Mouse (Mus musculus): ENCODE results near the gene Tead3.

Gene Tead3

GRCm38 (mm10) chr17:28300850-28301249, 49.8 kb downstream of the Tead3 start:
- no peak for DNase-seq (ENCODE audit: low spot score)

DNA sequence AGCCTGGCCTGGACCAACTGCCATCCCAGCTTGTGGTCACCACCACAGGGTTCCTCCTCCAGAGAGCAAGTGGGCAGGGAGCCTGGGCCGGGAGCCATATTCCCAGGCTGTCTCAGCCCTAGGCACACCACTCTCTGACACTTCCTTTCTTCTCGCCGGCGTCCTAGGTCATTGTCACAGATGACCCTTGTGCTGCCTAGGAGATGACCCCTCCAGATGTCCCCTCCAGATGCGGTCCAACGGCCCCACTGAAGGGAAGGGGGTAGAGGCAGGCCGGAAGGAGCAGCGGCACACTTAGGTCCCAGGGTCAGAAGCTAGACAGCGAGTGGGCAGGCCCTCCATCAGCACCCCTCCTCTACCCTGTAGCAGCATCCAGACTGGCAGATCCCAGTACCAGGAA, 50.3 kb downstream of the Tead3 start:
- DNase-seq (ENCODE audit: low spot score) = no peak

GRCm38 (mm10) chr17:28299669-28300320, 50.8 kb downstream of the Tead3 start:
- no peak for DNase-seq (ENCODE audit: low spot score)

DNA sequence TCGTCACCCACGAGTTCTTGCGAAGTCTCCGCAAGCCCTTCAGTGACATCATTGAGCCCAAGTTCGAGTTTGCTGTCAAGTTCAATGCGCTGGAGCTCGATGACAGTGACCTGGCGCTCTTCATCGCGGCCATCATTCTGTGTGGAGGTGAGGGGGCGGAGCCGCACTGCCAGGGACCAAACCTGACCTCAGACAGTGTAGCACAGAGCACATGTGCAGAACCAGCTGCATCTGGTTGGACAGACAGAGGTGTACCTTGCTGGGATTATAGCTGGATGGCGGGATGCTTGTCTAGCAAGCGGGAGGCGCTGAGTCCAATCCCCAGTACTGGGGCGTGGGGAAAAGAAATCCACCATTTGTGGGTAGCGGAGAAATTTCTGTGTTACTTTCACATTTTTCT, 51.7 kb downstream of the Tead3 start:
- no peak for DNase-seq (ENCODE audit: low spot score)

DNA sequence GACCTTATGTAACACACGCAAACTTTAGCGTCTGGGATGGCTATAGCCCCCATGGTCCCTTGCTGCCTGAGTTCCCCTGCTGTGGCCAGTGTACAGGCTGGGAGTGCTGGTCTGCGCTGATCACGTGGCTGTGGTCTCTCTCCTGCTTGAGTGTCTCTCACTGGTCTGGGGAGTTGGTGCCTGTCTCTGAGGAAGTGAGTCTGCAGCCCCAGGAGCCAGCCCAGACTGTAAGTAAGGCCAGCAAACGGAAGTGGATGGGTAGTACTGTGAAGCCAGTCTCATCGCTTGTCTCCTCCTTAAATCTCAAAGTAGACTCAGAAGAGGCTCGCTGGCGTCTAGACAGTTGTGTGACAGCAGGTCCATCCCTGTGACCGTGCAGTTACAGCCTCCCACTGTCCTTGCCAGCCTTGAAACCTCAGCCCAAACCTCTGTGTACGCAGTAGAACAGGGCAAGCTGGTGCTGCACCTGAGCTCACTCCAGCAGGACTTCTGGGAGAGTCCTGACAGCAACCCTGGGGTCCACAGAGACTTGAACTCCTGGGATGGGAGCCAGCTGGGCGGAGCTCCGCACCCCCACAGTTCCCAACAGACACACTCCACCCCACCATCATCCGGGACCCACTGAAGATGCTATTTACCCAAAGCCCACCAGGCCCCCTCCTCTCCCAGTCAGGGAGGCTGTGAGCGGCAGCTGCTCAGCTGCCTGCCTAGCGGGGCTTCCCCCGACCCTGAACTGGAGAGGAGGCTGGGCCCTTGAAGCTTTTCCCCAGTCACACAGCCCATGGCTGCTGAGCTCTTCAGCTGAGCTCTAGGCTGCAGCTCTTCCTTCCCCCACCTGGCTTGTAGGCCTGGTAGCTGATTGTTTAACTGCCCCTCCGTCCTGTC, 55.9 kb downstream of the Tead3 start:
- peak; percentile 69 for DNase-seq (ENCODE audit: low spot score)

DNA sequence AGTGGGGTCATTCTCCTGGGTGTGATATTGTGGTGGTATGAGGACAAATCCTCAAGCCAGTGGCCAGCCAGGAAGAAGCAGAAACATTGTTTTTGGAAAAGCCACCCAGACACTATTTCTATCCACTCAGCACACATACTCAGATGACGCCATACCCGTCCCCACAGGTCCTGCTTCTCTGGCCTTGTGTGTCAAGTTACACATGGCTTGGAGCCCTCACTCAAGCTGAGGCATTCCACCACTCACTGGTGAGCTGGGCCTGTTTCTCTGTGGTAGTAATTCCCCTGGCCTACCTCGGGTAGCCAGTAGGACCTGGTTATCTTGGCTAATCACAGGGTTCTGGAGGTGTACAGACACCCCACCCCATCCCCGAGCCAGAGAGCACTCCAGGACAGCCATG, 56.9 kb downstream of the Tead3 start:
- DNase-seq (ENCODE audit: low spot score) = no peak

DNA sequence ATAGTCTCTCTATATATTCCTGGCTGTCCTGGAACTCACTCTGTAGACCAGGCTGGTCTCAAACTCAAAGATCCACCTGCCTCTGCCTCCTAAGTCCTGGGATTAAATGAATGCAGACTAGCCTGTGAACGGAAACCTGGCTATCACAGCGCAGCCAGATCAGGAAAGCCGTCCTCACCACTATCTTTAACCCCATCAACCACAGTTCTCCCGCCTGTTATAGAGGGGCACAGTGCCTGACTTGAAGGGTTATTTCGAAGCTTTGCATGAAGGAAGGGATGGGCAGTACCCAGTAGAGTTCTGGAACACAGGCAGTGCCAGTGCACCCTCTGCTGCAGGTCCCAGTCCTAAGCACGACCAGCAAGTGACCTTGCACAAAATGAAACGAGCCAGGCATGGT, 59.3 kb downstream of the Tead3 start:
- no peak for DNase-seq (ENCODE audit: low spot score)

DNA sequence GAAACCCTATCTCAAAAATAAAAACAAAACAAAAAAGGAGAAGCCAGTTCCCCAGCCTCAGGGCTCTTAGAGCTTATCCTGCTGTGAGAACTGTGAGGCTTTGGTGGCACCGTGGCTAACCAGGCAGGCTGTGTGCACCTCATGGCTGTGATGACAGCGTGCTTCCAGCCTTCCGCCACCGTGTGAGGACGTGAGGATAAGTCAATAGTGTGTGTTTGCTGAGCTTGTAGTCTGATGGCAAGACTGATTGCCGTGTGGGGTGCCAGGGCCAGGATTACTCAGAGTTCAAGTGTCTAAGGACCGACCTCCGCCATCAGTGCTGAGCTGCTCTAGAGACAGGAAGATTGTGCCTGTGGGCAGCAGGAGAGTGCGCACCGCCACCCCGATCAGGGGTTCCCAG, 59.9 kb downstream of the Tead3 start:
- no peak for DNase-seq (ENCODE audit: low spot score)

DNA sequence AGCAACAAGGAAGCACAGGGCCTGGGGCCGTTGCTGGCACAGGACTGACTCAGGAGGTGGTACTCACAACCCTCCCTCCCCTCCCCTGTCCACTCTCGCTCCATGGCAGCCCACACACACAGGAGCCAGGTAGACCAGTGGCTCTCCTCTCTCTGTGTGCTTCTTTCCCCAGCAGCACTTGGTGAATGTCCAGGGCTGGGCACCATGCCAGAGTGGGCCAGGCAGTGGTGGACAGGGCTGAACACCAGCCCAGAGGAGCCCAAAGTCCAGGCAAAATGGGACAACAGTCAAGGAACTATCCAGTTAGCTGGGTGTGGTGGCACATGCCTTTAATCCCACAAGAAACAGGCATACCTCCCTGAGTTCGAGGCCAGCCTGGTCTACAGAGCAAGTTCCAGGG, 60.4 kb downstream of the Tead3 start:
- peak; percentile 61 for DNase-seq (ENCODE audit: low spot score)

- no peak for DNase-seq (ENCODE audit: low spot score)
Measured at GRCm38 (mm10) chr17:28287980-28288379, 62.6 kb downstream of the Tead3 start.

DNA sequence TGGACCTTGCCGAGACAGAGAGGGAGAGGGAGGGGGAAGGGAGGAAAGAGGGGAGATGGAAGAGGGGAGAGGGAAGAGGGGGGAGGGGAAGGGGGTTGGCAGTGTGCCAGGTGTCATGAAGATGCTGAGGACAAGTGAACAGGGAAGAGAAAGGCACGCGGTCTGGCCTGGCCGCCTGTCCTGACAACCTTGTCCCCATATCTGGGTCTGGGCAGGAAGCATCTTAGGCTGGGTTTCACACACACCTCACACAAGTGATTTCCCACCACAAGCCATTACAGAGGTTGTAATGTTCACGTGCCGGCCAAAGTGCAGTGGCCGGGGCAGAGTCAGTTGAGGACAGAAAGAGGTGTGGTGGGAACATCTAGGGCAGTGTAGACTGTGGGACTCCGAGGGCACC, 63.0 kb downstream of the Tead3 start:
- DNase-seq (ENCODE audit: low spot score) = no peak

DNA sequence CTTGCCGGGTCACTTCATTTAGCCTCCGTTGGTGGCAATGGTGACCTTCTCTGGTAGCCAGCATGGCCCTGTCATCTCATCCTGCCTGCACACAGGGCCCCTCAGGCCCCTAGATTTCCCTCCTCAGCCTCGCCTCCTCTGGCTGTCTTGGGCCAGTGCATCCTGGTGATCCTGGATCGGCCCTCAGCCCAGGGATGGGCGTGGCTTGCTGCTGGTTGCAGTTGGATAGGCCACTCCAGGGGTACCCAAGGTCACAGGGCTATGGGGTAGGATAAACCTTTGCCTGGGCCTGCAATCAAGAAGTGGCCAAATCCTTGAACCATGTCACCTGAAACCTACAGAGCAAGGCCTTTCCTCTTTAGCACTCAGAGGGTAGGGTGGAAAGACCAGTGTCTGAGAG, 63.7 kb downstream of the Tead3 start:
- no peak for DNase-seq (ENCODE audit: low spot score)

DNA sequence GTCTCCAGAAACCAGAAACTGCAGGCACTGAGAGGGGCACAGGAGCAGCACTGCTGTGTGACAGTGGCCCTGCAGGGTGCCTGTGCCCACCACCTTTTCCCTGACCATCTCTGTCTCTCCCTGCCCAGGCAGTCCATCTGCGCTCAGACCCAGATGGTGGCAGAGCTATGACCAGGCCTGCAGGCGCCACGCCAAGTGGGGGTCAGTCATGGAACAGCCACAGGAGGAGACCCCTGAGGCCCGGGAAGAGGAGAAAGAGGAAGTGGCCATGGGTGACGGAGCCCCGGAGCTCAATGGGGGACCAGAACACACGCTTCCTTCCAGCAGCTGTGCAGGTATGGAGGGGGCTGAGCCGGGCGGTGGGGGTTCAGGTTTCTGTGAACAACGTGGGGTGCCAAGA, 64.5 kb downstream of the Tead3 start:
- DNase-seq (ENCODE audit: low spot score) = no peak

DNA sequence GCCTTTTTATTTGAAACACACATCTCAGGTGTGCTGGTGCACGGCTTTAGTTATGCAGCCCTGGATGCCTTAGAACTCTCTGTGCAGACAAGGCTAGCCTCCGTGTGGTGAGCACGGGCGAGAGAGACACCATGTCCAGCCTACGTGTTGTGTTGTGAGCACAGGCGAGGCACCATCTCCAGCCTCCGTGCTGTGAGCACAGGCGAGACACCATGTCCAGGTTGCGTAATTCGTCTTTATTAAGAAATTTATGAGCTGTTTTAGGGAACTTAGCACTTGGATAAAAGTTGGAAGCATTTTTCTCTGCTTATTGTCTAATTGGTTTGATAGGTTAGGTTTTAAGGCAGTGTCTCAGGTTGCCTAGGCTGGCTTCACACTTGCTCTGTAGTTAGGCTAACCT, 67.4 kb downstream of the Tead3 start:
- no peak for DNase-seq (ENCODE audit: low spot score)

GRCm38 (mm10) chr17:28281866-28282441, 68.7 kb downstream of the Tead3 start:
- no peak for DNase-seq (ENCODE audit: low spot score)

Data from layer of hippocampus, adult 11-12 months (tissue).